Mouse (Mus musculus) kidney, adult 2 months (tissue): ENCODE data around the gene Syne1.

ENCODE experiments used
- CTCF ChIP-seq: fragments of 200-500 bp; conservative IDR thresholded peaks from 2 replicates; pipeline ENCODE4 v1.5.1; 2011; ENCODE audit warnings: low read depth, mild to moderate bottlenecking, control low read depth, low read length, moderate library complexity, mixed read lengths; ENCODE audit not compliant: insufficient read depth, insufficient read length
- POLR2A ChIP-seq: fragments of 200-500 bp; IDR thresholded peaks from one replicate; pipeline ENCODE4 v1.6.1; 2011; ENCODE audit warnings: low read depth, low read length, control low read depth

GRCm38 (mm10) chr10:5177446-5178015 is 373.8 kb downstream of the Syne1 start:
- TF ChIP-seq CTCF (no peak), POLR2A (no peak)
